Comparison of ENCODE assay signal across 25 mouse cellular contexts in genomic region chr9:42647596-42647995, GRCm38 (mm10).
DNase-seq lines count a peak whose midpoint lies in the region; ATAC-seq and TF ChIP-seq lines count a peak whose summit lies in the region.
"Had no signal": no experiment of that assay in that cellular context is flagged by ENCODE, and none has a peak within 500 bp of the region (broad histone marks: within the 10 kb centered on the region; RNA-seq: fewer than 3 reads in every experiment).

No protein-coding gene starts in this region.

- ATAC-seq in hindbrain, embryonic 12.5 days (ENCODE audit: low FRiP score) = no peak
- ATAC-seq: CD4-positive, CD25-positive, alpha-beta regulatory T cell, adult 4 months; forebrain, embryonic 14.5 days; hindbrain, embryonic 16.5 days; intestine, embryonic 15.5 days; Patski had no signal

- H3K9me3 ChIP-seq in ES-E14 (ENCODE audit: control insufficient read depth, insufficient read depth, low read depth, low read length) = no peaks in the 10 kb centered on the region
- no peaks in the 10 kb centered on the region for H3K9me3 ChIP-seq in hindbrain, embryonic 12.5 days (replicated peaks)
- H3K9me3 ChIP-seq: embryonic facial prominence, embryonic 12.5 days; embryonic facial prominence, embryonic 15.5 days; hindbrain, embryonic 13.5 days; intestine, embryonic 15.5 days had no signal

- H3K9ac ChIP-seq in ES-E14 (ENCODE audit: insufficient read depth, low read depth, low read length, poor library complexity, severe bottlenecking) = no peak overlapping the region
- H3K9ac ChIP-seq in hindbrain, embryonic 12.5 days = no peak overlapping the region
- H3K9ac ChIP-seq: embryonic facial prominence, embryonic 12.5 days; embryonic facial prominence, embryonic 15.5 days; hindbrain, embryonic 13.5 days; intestine, embryonic 15.5 days had no signal

- DNase-seq in left cerebral cortex, adult 2 months (ENCODE audit: extremely low spot score in 1 of 2, low spot score in 2 of 2) = no peak
- no peak for DNase-seq in left cerebral cortex, postnatal 14 days (ENCODE audit: low spot score in 2 of 2)
- DNase-seq in ES-E14 (ENCODE audit: low read depth, low spot score) (no peak), ZHBTc4 (ENCODE audit: low read depth, low spot score) (peak; percentile 32)
- no peak for DNase-seq in spleen, postnatal 14 days (ENCODE audit: low spot score in 2 of 2)
- DNase-seq: adrenal gland, postnatal 10 days; adrenal gland, postnatal 36 days; cerebellum, adult 11 months; cerebellum, adult 2 months; cerebellum, adult 9-11 months; cerebellum, postnatal 25 days; gastrocnemius, adult 2 months; gastrocnemius, postnatal 14 days; heart, adult 11 months had no signal

- intact Hi-C loops in left cerebral cortex, adult 2 months (cut with DNase I) = no loop called here
- intact Hi-C loops in left cerebral cortex, postnatal 14 days (cut with DNase I) = no loop called here

- 0 out of 2 replicates have a peak, but pooled peaks cover 2% of the 10 kb centered on the region for H3K27me3 ChIP-seq in hindbrain, embryonic 12.5 days
- H3K27me3 ChIP-seq: embryonic facial prominence, embryonic 12.5 days; embryonic facial prominence, embryonic 15.5 days; hindbrain, embryonic 13.5 days; intestine, embryonic 15.5 days had no signal

- no peaks in the 10 kb centered on the region for H3K36me3 ChIP-seq in ES-E14 (ENCODE audit: control insufficient read depth, insufficient read depth, low read length, poor library complexity, severe bottlenecking)
- no peaks in the 10 kb centered on the region for H3K36me3 ChIP-seq in hindbrain, embryonic 12.5 days
- H3K36me3 ChIP-seq: embryonic facial prominence, embryonic 12.5 days; embryonic facial prominence, embryonic 15.5 days; G1E; hindbrain, embryonic 13.5 days; intestine, embryonic 15.5 days had no signal

- H3K4me1 ChIP-seq in ES-E14 (ENCODE audit: control insufficient read depth in 2 of 2, insufficient read depth in 2 of 2, low read length in 2 of 2, poor library complexity in 1 of 2) = peaks cover 2 to 5% of the 10 kb centered on the region in 2 experiments; a peak in 1 of 4 replicates
- H3K4me1 ChIP-seq in hindbrain, embryonic 12.5 days = peaks cover 10% of the 10 kb centered on the region
- H3K4me1 ChIP-seq: embryonic facial prominence, embryonic 15.5 days; intestine, embryonic 15.5 days had no signal

- in situ Hi-C loops in ES-E14 (cut with MboI; ENCODE audit: low sequenced_read_pairs in 2 of 2, unreplicated experiment in 2 of 2) = no loop called here

- peak overlapping the region; percentile 42; the same call in 1 of the 2 replicates for H3K27ac ChIP-seq in left cerebral cortex, adult 2 months
- H3K27ac ChIP-seq in ES-E14 (ENCODE audit: insufficient read depth, low read depth, low read length, poor library complexity, severe bottlenecking) = no peak overlapping the region
- H3K27ac ChIP-seq in hindbrain, embryonic 12.5 days = no peak overlapping the region
- H3K27ac ChIP-seq: embryonic facial prominence, embryonic 12.5 days; embryonic facial prominence, embryonic 15.5 days; gastrocnemius, adult 2 months; intestine, embryonic 15.5 days had no signal

- H3K4me3 ChIP-seq in left cerebral cortex, adult 2 months = no peak overlapping the region
- no peak overlapping the region for H3K4me3 ChIP-seq in ES-E14 (ENCODE audit: insufficient read depth in 1 of 2, low read depth in 1 of 2, low read length in 2 of 2, poor library complexity in 1 of 2, severe bottlenecking in 1 of 2)
- no peak overlapping the region for H3K4me3 ChIP-seq in hindbrain, embryonic 12.5 days
- H3K4me3 ChIP-seq: embryonic facial prominence, embryonic 12.5 days; embryonic facial prominence, embryonic 15.5 days; gastrocnemius, adult 2 months; hindbrain, embryonic 13.5 days; intestine, embryonic 15.5 days had no signal

- no peak for TF ChIP-seq CTCF in left cerebral cortex, adult 2 months (IDR thresholded peaks at IDR 0.05)

- H3K4me2 ChIP-seq in hindbrain, embryonic 12.5 days (replicated peaks) = no peak overlapping the region
- H3K4me2 ChIP-seq: embryonic facial prominence, embryonic 12.5 days; embryonic facial prominence, embryonic 15.5 days; heart, embryonic 11.5 days; hindbrain, embryonic 13.5 days; intestine, embryonic 15.5 days had no signal

- WGBS in hindbrain, embryonic 12.5 days = 72% methylated on average over 3 of the region's 3 CpGs

TF ChIP-seq in ES-E14, 5 proteins besides CTCF, POLR2A, EP300 and RAD21:
- TF ChIP-seq ZC3H11A (IDR thresholded peaks at IDR 0.05; ENCODE audit: borderline replicate concordance, low read depth, low read length) (no peak), HCFC1 (IDR thresholded peaks at IDR 0.05; ENCODE audit: borderline replicate concordance, insufficient read depth, low read length) (peak; percentile 83; the same call in 1 of the 2 replicates), ZNF384 (IDR thresholded peaks at IDR 0.05; ENCODE audit: low read depth, low read length) (no peak)
